In the genomic region with DNA sequence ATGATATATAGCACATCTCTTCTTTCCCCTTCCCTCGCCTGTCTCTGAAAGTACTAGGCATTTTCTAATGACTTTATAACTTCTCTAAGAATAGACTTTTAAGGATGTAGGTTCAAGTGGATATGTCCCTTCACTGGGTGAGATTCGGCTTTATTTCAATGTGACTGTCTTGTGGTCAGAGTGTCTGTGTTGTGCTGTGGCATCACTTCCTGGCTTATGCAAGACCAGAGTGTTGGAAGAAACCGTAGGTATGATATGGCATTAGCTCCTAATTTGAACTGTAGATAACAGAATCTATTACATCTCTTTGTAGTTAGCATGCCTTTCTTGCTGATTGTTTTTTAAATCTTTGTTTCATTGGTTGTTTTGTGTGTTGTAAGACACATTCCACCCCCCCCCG, we compare ENCODE assay signal across 24 mouse cellular contexts.
DNase-seq lines count a peak whose midpoint lies in the region; ATAC-seq and TF ChIP-seq lines count a peak whose summit lies in the region.
"Had no signal": no experiment of that assay in that cellular context is flagged by ENCODE, and none has a peak within 500 bp of the region (broad histone marks: within the 10 kb centered on the region; RNA-seq: fewer than 3 reads in every experiment).

No protein-coding gene starts in this region.

- TF ChIP-seq POLR2A in bone marrow, adult 2 months (IDR thresholded peaks at IDR 0.05; ENCODE audit: borderline replicate concordance, control insufficient read depth, low read depth, low read length), result no peak
- TF ChIP-seq POLR2A in myocyte (IDR thresholded peaks at IDR 0.05; ENCODE audit: insufficient read length, low read depth), result no peak

- no peak for ATAC-seq in lung, postnatal 0 days
- ATAC-seq in granulocyte monocyte progenitor cell, adult 5-6 weeks (replicated peaks; ENCODE audit: poor library complexity, severe bottlenecking), result peak; percentile 95
- ATAC-seq: CD4-positive, CD25-positive, alpha-beta regulatory T cell, adult 4 months; forebrain, embryonic 13.5 days; forebrain, postnatal 0 days had no signal

- DNase-seq in lung, postnatal 36 days, result peak; percentile 12
- DNase-seq in lung, postnatal 0 days (ENCODE audit: low spot score), result no peak
- no peak for DNase-seq in cerebellum, adult 9-10 months
- DNase-seq in thymus, postnatal 25 days, result no peak
- no peak for DNase-seq in gastrocnemius, postnatal 14 days
- DNase-seq: adrenal gland, postnatal 10 days; B cell, adult 2 months; cerebellum, adult 9-11 months; cerebellum, postnatal 36 days; forebrain, postnatal 0 days; gastrocnemius, postnatal 25 days; heart, adult 2 months; heart, postnatal 14 days had no signal

- TF ChIP-seq CTCF in lung, postnatal 0 days (IDR thresholded peaks at IDR 0.05), result no peak
- TF ChIP-seq CTCF in bone marrow, adult 2 months (IDR thresholded peaks at IDR 0.05; ENCODE audit: control insufficient read depth, insufficient read depth, low read length), result no peak

- no peak overlapping the region for H3K9ac ChIP-seq in lung, postnatal 0 days (replicated peaks; ENCODE audit: low read depth)
- H3K9ac ChIP-seq: forebrain, embryonic 13.5 days; forebrain, postnatal 0 days; heart, embryonic 15.5 days; hindbrain, embryonic 14.5 days had no signal

- H3K9me3 ChIP-seq in lung, postnatal 0 days (ENCODE audit: low read length), result no peaks in the 10 kb centered on the region
- H3K9me3 ChIP-seq: G1E; heart, embryonic 15.5 days had no signal

- no peaks in the 10 kb centered on the region for H3K27me3 ChIP-seq in lung, postnatal 0 days (replicated peaks; ENCODE audit: insufficient read depth, low read length)
- peaks cover 9% of the 10 kb centered on the region for H3K27me3 ChIP-seq in myocyte (ENCODE audit: control insufficient read depth, insufficient read depth, insufficient read length)
- H3K27me3 ChIP-seq: heart, embryonic 15.5 days had no signal

- WGBS in lung, postnatal 0 days, result 75% methylated on average over 4 of the region's 4 CpGs
- 16% methylated on average over 4 of the region's 4 CpGs for WGBS in bone marrow, adult 2 months

- no peak overlapping the region for H3K4me2 ChIP-seq in lung, postnatal 0 days (replicated peaks; ENCODE audit: low read depth, low read length)
- no peak overlapping the region for H3K4me2 ChIP-seq in myocyte (ENCODE audit: low read depth)
- H3K4me2 ChIP-seq: forebrain, embryonic 13.5 days; heart, embryonic 11.5 days; heart, embryonic 15.5 days; hindbrain, embryonic 14.5 days had no signal

- TF ChIP-seq EP300 in lung, postnatal 0 days (IDR thresholded peaks at IDR 0.05), result no peak

- H3K79me2 ChIP-seq in myocyte (ENCODE audit: control insufficient read depth, insufficient read depth), result no peaks in the 10 kb centered on the region

- H3K36me3 ChIP-seq in lung, postnatal 0 days (ENCODE audit: insufficient read depth, low read length), result no peaks in the 10 kb centered on the region
- no peaks in the 10 kb centered on the region for H3K36me3 ChIP-seq in myocyte (ENCODE audit: control insufficient read depth, insufficient read depth)
- H3K36me3 ChIP-seq: embryonic facial prominence, embryonic 10.5 days; G1E; heart, embryonic 15.5 days; hindbrain, embryonic 10.5 days had no signal

- H3ac ChIP-seq in myocyte (ENCODE audit: control insufficient read depth, insufficient read length), result no peak overlapping the region

- H3K4me3 ChIP-seq in lung, postnatal 0 days (ENCODE audit: low read depth, low read length), result no peak overlapping the region
- no peak overlapping the region for H3K4me3 ChIP-seq in bone marrow, adult 2 months (replicated peaks; ENCODE audit: control insufficient read depth, low read depth, low read length)
- H3K4me3 ChIP-seq in myocyte, result no peak overlapping the region
- H3K4me3 ChIP-seq: embryonic facial prominence, embryonic 10.5 days; forebrain, embryonic 13.5 days; heart, adult 2 months; heart, embryonic 15.5 days; hindbrain, embryonic 10.5 days had no signal

- intact Hi-C loops in gastrocnemius, postnatal 14 days (cut with DNase I; ENCODE audit: low total_unique reads), result no loop called here

- H3K4me1 ChIP-seq in lung, postnatal 0 days (ENCODE audit: insufficient read depth, low read depth, low read length), result no peaks in the 10 kb centered on the region
- peaks cover 1% of the 10 kb centered on the region; the same call in 1 of the 2 replicates for H3K4me1 ChIP-seq in bone marrow, adult 2 months (ENCODE audit: control insufficient read depth, insufficient read depth, low read length)

- no peak overlapping the region for H3K27ac ChIP-seq in lung, postnatal 0 days (ENCODE audit: low read length)
- 0 out of 2 replicates have a peak overlapping the region, but pooled peaks have one; percentile 3 for H3K27ac ChIP-seq in bone marrow, adult 2 months (ENCODE audit: control insufficient read depth, insufficient read depth, low read depth, low read length, poor library complexity)
- H3K27ac ChIP-seq: embryonic facial prominence, embryonic 10.5 days; forebrain, embryonic 13.5 days; heart, adult 2 months; heart, embryonic 15.5 days; hindbrain, embryonic 10.5 days; hindbrain, embryonic 14.5 days had no signal

TF ChIP-seq in myocyte, 11 proteins besides CTCF, POLR2A, EP300 and RAD21:
- TF ChIP-seq TCF3 (IDR thresholded peaks at IDR 0.05; ENCODE audit: insufficient read length, low read depth), result no peak
- TF ChIP-seq CEBPB (IDR thresholded peaks at IDR 0.05; ENCODE audit: insufficient read depth, poor library complexity, severe bottlenecking), result peak; percentile 74; the same call in 1 of the 2 replicates
